Mouse (Mus musculus) forebrain, embryonic 12.5 days (tissue): ENCODE data around the gene Lcor. TPM values are rescaled to one million over a fixed set of nuclear protein-coding genes. Genes with fewer than 3 reads are reported as not detected.
A peak's percentile ranks its signal among the peaks of the same experiment; 100 is the strongest.

ENCODE experiments used
- ATAC-seq: fragments of 200-750 bp; cut with Nextera tagmentation; 2 replicates; pipeline ENCODE4 v1.8.0; 2017; ENCODE audit warnings: moderate TSS enrichment; ENCODE audit not compliant: low FRiP score
- H3K27ac ChIP-seq: fragments of 300-500 bp; sonication (generic); 2 replicates; pipeline ENCODE4 v1.5.1; 2016; ENCODE audit warnings: mild to moderate bottlenecking
- H3K27me3 ChIP-seq: fragments of 300-500 bp; sonication (generic); 2 replicates; pipeline ENCODE4 v1.6.1; 2016; ENCODE audit warnings: mild to moderate bottlenecking
- H3K36me3 ChIP-seq: fragments of 300-500 bp; sonication (generic); replicated peaks from 2 replicates; pipeline ENCODE4 v1.6.1; 2016; ENCODE audit warnings: mild to moderate bottlenecking
- H3K4me1 ChIP-seq: fragments of 300-500 bp; sonication (generic); 2 replicates; pipeline ENCODE4 v1.6.1; 2016
- H3K4me2 ChIP-seq: fragments of 300-500 bp; sonication (generic); 2 replicates; pipeline ENCODE4 v1.6.1; 2016; ENCODE audit warnings: mild to moderate bottlenecking, moderate library complexity
- H3K4me3 ChIP-seq: fragments of 300-500 bp; sonication (generic); replicated peaks from 2 replicates; pipeline ENCODE4 v1.5.1; 2016; ENCODE audit warnings: mild to moderate bottlenecking
- H3K9ac ChIP-seq: fragments of 300-500 bp; sonication (generic); 2 replicates; pipeline ENCODE4 v1.6.1; 2016; ENCODE audit warnings: mild to moderate bottlenecking
- H3K9me3 ChIP-seq: fragments of 300-500 bp; sonication (generic); 2 replicates; pipeline ENCODE4 v1.6.1; 2016
- WGBS: fragments of 180-500 bp; shearing (Covaris S2); methylation state at CpG from one replicate; pipeline ENCODE4 v1.1.7; 2016; 5-methylcytosine and 5-hydroxymethylcytosine counted together
- polyA plus RNA-seq: library from polyadenylated mRNA; unstranded; fragments of >200 nt; fragmentation: Nextera tagmentation; extraction: Ambion mirVana; gene quantifications from 2 replicates; pipeline ENCODE4 v1.2.1, GENCODE M21; 2016

Gene Lcor
- polyA plus RNA-seq, 1 experiment from 2014 or later = 38.0 TPM

- ATAC-seq = no peak
- 55% methylated on average over 7 of the region's 7 CpGs for WGBS
These were observed 32.9 kb upstream of the Lcor start for GRCm38 (mm10) chr19:41449415-41450075.

DNA sequence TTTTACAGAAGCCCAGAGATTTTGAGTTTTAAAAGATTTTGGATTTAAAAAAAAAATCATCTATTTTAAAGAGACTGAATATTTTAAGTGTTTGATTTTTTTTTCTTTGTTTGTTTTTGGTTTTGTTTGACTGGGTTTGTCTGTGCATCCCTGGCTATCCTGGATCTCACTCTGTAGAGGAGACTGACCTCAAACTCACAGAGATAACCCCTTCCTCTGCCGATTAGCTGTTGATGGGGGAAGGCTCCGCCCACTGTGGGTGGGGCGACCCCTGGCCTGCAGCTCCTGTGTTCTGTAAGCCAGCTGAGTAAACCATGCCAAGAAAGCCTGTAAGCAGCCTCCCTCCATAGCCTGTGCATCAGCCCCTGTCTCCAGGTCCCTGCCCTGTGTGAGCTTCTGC, 30.3 kb upstream of the Lcor start:
- ATAC-seq = no peak
- Histone ChIP-seq H3K27me3 (no peaks in the 10 kb centered on the region), H3K9me3 (no peaks in the 10 kb centered on the region), H3K9ac (no peak overlapping the region), H3K27ac (no peak overlapping the region), H3K36me3 (no peaks in the 10 kb centered on the region), H3K4me3 (no peak overlapping the region), H3K4me1 (no peaks in the 10 kb centered on the region), H3K4me2 (no peak overlapping the region)
- 19% methylated on average over 3 of the region's 3 CpGs for whole genome bisulfite sequencing

More at GRCm38 (mm10) chr19:41449415-41450075, 32.9 kb upstream of the Lcor start:
- no peak overlapping the region for H3K27ac ChIP-seq
- H3K36me3 ChIP-seq = no peaks in the 10 kb centered on the region
- H3K4me3 ChIP-seq = no peak overlapping the region
- H3K4me1 ChIP-seq = no peaks in the 10 kb centered on the region
- no peak overlapping the region for H3K4me2 ChIP-seq
- H3K9me3 ChIP-seq = no peaks in the 10 kb centered on the region
- no peak overlapping the region for H3K9ac ChIP-seq
- H3K27me3 ChIP-seq = no peaks in the 10 kb centered on the region

GRCm38 (mm10) chr19:41454601-41455000, 27.8 kb upstream of the Lcor start:
- Histone ChIP-seq H3K36me3 (no peaks in the 10 kb centered on the region), H3K4me1 (no peaks in the 10 kb centered on the region), H3K27ac (no peak overlapping the region), H3K9ac (no peak overlapping the region), H3K4me2 (no peak overlapping the region), H3K4me3 (no peak overlapping the region), H3K27me3 (no peaks in the 10 kb centered on the region), H3K9me3 (no peaks in the 10 kb centered on the region)
- 93% methylated on average over 3 of the region's 7 CpGs for WGBS
- no peak for ATAC-seq

GRCm38 (mm10) chr19:41455091-41455626, 27.3 kb upstream of the Lcor start:
- H3K9ac ChIP-seq = no peak overlapping the region
- no peaks in the 10 kb centered on the region for H3K27me3 ChIP-seq
- no peak overlapping the region for H3K27ac ChIP-seq
- H3K9me3 ChIP-seq = no peaks in the 10 kb centered on the region
- ATAC-seq = no peak
- H3K36me3 ChIP-seq = no peaks in the 10 kb centered on the region
- WGBS = 84% methylated on average over 6 of the region's 6 CpGs
- no peaks in the 10 kb centered on the region for H3K4me1 ChIP-seq
- no peak overlapping the region for H3K4me3 ChIP-seq
- no peak overlapping the region for H3K4me2 ChIP-seq

GRCm38 (mm10) chr19:41457181-41457580, 25.3 kb upstream of the Lcor start:
- no peak overlapping the region for H3K27ac ChIP-seq
- H3K4me3 ChIP-seq = no peak overlapping the region
- no peak overlapping the region for H3K4me2 ChIP-seq
- no peak for ATAC-seq
- H3K9me3 ChIP-seq = no peaks in the 10 kb centered on the region
- no peaks in the 10 kb centered on the region for H3K27me3 ChIP-seq
- no peaks in the 10 kb centered on the region for H3K4me1 ChIP-seq
- no peak overlapping the region for H3K9ac ChIP-seq
- H3K36me3 ChIP-seq = no peaks in the 10 kb centered on the region
- WGBS = 88% methylated on average over 5 of the region's 5 CpGs

- Histone ChIP-seq H3K4me1 (no peaks in the 10 kb centered on the region), H3K27ac (no peak overlapping the region), H3K9ac (no peak overlapping the region), H3K4me3 (no peak overlapping the region), H3K4me2 (no peak overlapping the region), H3K9me3 (no peaks in the 10 kb centered on the region), H3K36me3 (no peaks in the 10 kb centered on the region), H3K27me3 (no peaks in the 10 kb centered on the region)
- WGBS = 86% methylated on average over 9 of the region's 9 CpGs
- no peak for ATAC-seq
These were observed 20.2 kb upstream of the Lcor start for GRCm38 (mm10) chr19:41462166-41462735.

DNA sequence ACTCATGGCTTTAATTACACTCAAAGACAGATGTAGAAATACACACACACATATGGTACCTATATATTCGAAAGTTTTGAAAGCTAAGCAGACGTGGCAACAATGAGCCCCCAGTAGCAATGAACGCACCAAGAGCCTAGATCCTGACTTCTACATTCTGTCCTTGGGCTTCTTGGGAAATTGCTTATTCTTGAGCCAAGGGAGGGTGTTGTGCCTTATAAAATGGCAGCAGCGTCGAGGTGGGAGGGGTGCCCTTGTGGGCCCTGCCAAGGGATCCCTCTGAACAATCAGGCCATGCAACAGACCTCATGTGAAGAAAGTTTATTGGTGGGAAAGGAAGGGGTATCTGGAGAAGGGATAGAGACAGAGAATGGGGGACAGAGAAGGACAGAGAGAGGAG, 18.6 kb upstream of the Lcor start:
- WGBS = 89% methylated on average over 5 of the region's 5 CpGs
- H3K4me2 ChIP-seq = no peak overlapping the region
- H3K4me1 ChIP-seq = no peaks in the 10 kb centered on the region
- no peak for ATAC-seq
- H3K27me3 ChIP-seq = no peaks in the 10 kb centered on the region
- H3K9me3 ChIP-seq = no peaks in the 10 kb centered on the region
- no peak overlapping the region for H3K4me3 ChIP-seq
- H3K9ac ChIP-seq = no peak overlapping the region
- no peaks in the 10 kb centered on the region for H3K36me3 ChIP-seq
- no peak overlapping the region for H3K27ac ChIP-seq

- Histone ChIP-seq H3K4me1 (no peaks in the 10 kb centered on the region), H3K4me2 (no peak overlapping the region), H3K9ac (no peak overlapping the region), H3K36me3 (no peaks in the 10 kb centered on the region), H3K4me3 (no peak overlapping the region), H3K9me3 (no peaks in the 10 kb centered on the region), H3K27me3 (no peaks in the 10 kb centered on the region), H3K27ac (no peak overlapping the region)
- WGBS = 89% methylated on average over 3 of the region's 3 CpGs
- ATAC-seq = no peak
These were observed 16.0 kb upstream of the Lcor start for GRCm38 (mm10) chr19:41466475-41466874.

DNA sequence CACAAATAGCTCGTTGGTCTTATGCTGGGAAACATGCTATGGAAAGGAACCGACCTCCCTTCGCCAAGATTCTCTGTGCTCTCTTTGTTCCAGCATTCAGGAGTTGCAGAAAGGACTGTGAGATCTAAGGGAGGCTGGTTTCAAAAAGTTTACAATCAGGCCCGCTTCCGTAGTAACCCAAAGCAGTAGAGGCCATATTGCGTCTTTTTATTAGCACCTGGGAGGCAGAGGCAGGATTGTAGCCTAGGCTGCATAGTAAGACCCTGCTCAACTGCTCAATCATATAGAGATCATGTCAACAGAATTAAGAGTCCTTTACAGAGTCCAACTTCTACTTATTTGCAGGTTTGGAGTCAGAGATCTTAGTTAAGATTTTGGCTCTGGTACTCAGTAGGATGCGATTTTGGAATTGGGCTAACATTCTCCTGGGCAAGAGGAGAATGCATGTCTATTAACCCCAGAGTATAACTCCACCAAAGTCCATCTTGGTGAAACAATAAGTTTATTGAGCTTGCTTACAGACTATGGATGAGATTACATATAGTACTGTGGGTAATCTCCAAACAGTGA, 8.8 kb upstream of the Lcor start:
- Histone ChIP-seq H3K9me3 (no peaks in the 10 kb centered on the region), H3K27ac (no peak overlapping the region), H3K9ac (no peak overlapping the region), H3K4me1 (no peaks in the 10 kb centered on the region), H3K27me3 (peaks cover 4% of the 10 kb centered on the region), H3K36me3 (no peaks in the 10 kb centered on the region), H3K4me3 (no peak overlapping the region), H3K4me2 (no peak overlapping the region)
- WGBS = 89% methylated on average over 7 of the region's 7 CpGs
- no peak for ATAC-seq

GRCm38 (mm10) chr19:41474943-41475342, 7.5 kb upstream of the Lcor start:
- Histone ChIP-seq H3K4me3 (no peak overlapping the region), H3K9me3 (no peaks in the 10 kb centered on the region), H3K9ac (no peak overlapping the region), H3K27ac (no peak overlapping the region), H3K4me2 (no peak overlapping the region), H3K36me3 (no peaks in the 10 kb centered on the region), H3K27me3 (peaks cover 4% of the 10 kb centered on the region), H3K4me1 (no peaks in the 10 kb centered on the region)
- ATAC-seq = no peak
- WGBS = 72% methylated on average over 2 of the region's 2 CpGs

DNA sequence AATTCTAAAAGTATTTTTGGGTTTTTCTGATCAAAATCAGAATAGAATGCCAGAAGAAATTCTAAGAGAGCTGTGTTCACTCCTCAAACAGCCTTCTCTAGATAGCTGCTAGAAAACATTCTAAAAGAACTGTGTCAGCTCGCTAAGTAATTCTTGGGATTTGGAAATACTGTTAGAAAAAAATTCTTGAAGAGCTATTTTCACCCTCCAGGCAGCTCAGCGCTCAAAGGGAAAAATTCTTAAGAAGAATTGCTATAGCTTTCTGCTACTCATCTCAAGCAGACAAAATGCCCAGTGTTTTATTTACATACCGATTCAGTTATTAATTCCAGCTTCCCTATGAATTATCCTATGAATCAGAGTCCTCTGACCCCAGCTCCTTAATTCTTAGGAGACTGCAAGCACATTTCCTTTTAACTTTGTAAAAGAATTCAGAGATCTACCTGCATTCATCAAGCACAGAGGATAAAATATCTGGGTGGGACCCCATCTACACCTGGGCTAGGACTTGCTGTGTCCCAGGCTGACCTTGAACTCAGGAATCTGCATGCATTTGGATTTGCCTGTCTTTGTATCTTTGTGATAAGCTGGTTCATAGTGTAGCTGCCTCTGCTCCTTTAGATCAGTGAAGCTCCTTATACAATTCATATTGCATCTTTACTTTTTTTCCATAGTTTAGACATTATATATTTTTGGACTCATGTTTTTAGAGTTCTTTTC, 5.7 kb upstream of the Lcor start:
- Histone ChIP-seq H3K9me3 (no peaks in the 10 kb centered on the region), H3K9ac (no peak overlapping the region), H3K27me3 (peaks cover 4% of the 10 kb centered on the region), H3K36me3 (no peaks in the 10 kb centered on the region), H3K4me1 (peaks cover 7% of the 10 kb centered on the region), H3K4me3 (no peak overlapping the region), H3K27ac (no peak overlapping the region), H3K4me2 (no peak overlapping the region)
- WGBS = 82% methylated on average over 3 of the region's 3 CpGs
- ATAC-seq = no peak

DNA sequence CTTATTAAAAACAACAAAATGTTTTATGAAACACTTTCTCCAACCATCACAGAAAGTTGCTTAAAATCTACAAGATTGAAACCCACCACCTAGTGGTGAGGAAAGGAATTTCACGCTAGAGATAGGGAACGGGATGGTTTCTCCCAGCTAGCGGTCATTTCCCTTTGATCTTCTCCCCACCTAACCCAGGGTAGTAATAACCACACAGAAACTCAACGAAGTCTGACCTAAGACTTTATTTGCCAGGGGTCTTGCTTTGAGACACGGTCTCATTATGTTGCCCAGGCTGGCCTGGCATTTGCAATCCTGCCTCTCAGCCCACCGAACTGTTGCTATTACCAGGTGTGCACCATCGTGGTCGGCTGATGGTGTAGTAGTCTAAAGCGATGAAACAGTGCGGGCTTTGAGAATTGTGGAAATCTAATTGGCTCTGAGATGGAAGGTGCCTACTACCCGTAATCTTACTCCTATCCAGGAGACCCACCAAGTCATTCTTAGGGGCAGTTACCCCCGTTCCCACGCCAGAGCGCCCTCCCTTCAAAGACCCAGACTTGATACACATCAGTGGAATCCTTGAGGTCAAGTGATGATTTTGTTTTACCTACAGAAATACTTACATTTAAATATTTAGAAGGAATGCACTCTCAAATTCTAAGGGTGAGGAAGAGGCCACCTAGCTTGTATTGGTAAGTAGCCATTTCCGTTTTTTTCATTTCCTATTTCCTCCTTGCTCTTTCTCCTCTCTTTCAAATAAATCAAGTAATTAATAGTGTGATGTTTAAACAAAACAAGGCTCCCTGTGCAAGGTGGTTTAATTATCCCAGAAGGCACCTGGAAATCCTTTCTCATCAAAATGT, 1.2 kb upstream of the Lcor start:
- 16% methylated on average over 15 of the region's 15 CpGs for WGBS
- no peak for ATAC-seq
- Histone ChIP-seq H3K4me3 (peak overlapping the region; percentile 94), H3K4me2 (peak overlapping the region; percentile 68), H3K27ac (no peak overlapping the region), H3K36me3 (no peaks in the 10 kb centered on the region), H3K9ac (no peak overlapping the region), H3K4me1 (peaks cover 25% of the 10 kb centered on the region), H3K9me3 (no peaks in the 10 kb centered on the region), H3K27me3 (peaks cover 4% of the 10 kb centered on the region)
